Mouse (Mus musculus) spleen, adult 2 months (tissue): ENCODE data around the gene Exosc3.

Experiments used
- CTCF ChIP-seq: fragments of 200-500 bp; IDR thresholded peaks from 2 replicates; pipeline ENCODE4 v1.5.1; 2011; ENCODE audit warnings: mild to moderate bottlenecking, inconsistent platforms; ENCODE audit not compliant: insufficient read depth, insufficient read length, insufficient replicate concordance; ENCODE audit errors: extremely low read depth
- POLR2A ChIP-seq: fragments of 200-500 bp; IDR thresholded peaks from 2 replicates; pipeline ENCODE4 v1.6.1; 2011; ENCODE audit warnings: low read depth, low read length, inconsistent platforms

DNA sequence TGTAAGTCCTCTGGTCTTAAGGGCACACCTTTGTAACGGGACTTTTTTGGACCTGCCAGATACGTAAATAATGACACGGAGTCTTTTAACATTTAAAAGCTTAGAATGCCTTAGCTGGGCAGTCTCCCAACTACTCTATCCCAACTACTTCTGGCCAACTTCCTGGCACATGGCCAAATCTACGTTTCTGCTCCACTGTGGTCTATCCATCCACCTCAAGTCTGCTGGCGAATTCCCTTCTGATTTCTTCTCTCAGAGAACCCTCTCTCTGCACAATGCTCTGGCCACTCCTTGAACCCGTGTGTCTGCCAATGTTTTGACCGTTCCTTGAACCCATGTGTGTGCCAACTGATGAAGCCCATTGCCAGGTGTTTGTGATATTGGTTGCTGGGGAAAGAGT lies 11.4 kb downstream of the Exosc3 start:
- no peak for TF ChIP-seq CTCF
- TF ChIP-seq POLR2A = no peak
